Mouse (Mus musculus) liver, embryonic 14.5 days (tissue): ENCODE measurements around the gene Upk3b. TPM values are rescaled to one million over a fixed set of nuclear protein-coding genes. Genes with fewer than 3 reads are reported as not detected.
A peak's percentile ranks its signal among the peaks of the same experiment; 100 is the strongest.

Experiments used
- ATAC-seq: fragments of 200-750 bp; cut with Nextera tagmentation; 2 replicates; pipeline ENCODE4 v1.8.0; 2017; ENCODE audit warnings: moderate number of reproducible peaks, mild to moderate bottlenecking, moderate library complexity; ENCODE audit not compliant: insufficient read depth
- DNase-seq, 3 experiments: peaks; one replicate each; pipeline ENCODE4 v3.0.0-alpha.2; 2012 to 2013; ENCODE audit warnings: low read depth in 3 of 3, low spot score in 3 of 3
- H3K27ac ChIP-seq: fragments of 300-500 bp; sonication (generic); 2 replicates; pipeline ENCODE4 v1.5.1; 2014; ENCODE audit warnings: moderate library complexity, mild to moderate bottlenecking, control low read depth, inconsistent platforms
- H3K27me3 ChIP-seq: fragments of 300-500 bp; sonication (generic); 2 replicates; pipeline ENCODE4 v1.6.1; 2014; ENCODE audit warnings: mild to moderate bottlenecking, low read length, moderate library complexity; ENCODE audit not compliant: control insufficient read depth, insufficient read depth
- H3K36me3 ChIP-seq: fragments of 300-500 bp; sonication (generic); replicated peaks from 2 replicates; pipeline ENCODE4 v1.6.1; 2014; ENCODE audit warnings: low read depth; ENCODE audit not compliant: control insufficient read depth, insufficient read depth
- H3K4me1 ChIP-seq, 2 experiments: fragments of 200-500 bp in 1 of 2; fragments of 300-500 bp in 1 of 2; sonication (generic) in 1 of 2; replicated peaks; 2 replicates each; pipeline ENCODE4 v1.6.1; 2012 to 2014; ENCODE audit warnings: antibody characterized with exemption in 1 of 2, inconsistent platforms in 1 of 2, low read length in 1 of 2; ENCODE audit not compliant: control insufficient read depth in 2 of 2, insufficient read depth in 2 of 2
- H3K4me2 ChIP-seq: fragments of 300-500 bp; sonication (generic); 2 replicates; pipeline ENCODE4 v1.6.1; 2014; ENCODE audit warnings: low read depth, mild to moderate bottlenecking, control low read depth, moderate library complexity
- H3K4me3 ChIP-seq, 2 experiments: fragments of 200-500 bp in 1 of 2; fragments of 300-500 bp in 1 of 2; sonication (generic) in 1 of 2; 2 replicates each; pipeline ENCODE4 v1.5.1; 2012 to 2014; ENCODE audit warnings: low read depth in 2 of 2, low read length in 2 of 2, mild to moderate bottlenecking in 2 of 2, control low read depth in 1 of 2, inconsistent platforms in 1 of 2, moderate library complexity in 1 of 2; ENCODE audit not compliant: insufficient read depth in 1 of 2
- H3K9ac ChIP-seq: fragments of 300-500 bp; sonication (generic); replicated peaks from 2 replicates; pipeline ENCODE4 v1.6.1; 2014; ENCODE audit warnings: mild to moderate bottlenecking, control low read depth, moderate library complexity
- H3K9me3 ChIP-seq: fragments of 300-500 bp; sonication (generic); 2 replicates; pipeline ENCODE4 v1.6.1; 2016; ENCODE audit warnings: low read length, mixed read lengths; ENCODE audit not compliant: control insufficient read depth
- CTCF ChIP-seq: IDR thresholded peaks from 2 replicates; pipeline ENCODE4 v1.5.1; 2016; ENCODE audit warnings: antibody characterized with exemption, low read depth, control low read depth
- EP300 ChIP-seq: IDR thresholded peaks from 2 replicates; pipeline ENCODE4 v1.6.1; 2016; ENCODE audit warnings: antibody characterized with exemption, low read depth
- WGBS: fragments of 180-500 bp; shearing (Covaris S2); extraction: QIAGEN DNeasy Blood & Tissue Kit; methylation state at CpG from one replicate; pipeline ENCODE4 v1.1.7; 2014; ENCODE audit not compliant: insufficient replicate concordance; 5-methylcytosine and 5-hydroxymethylcytosine counted together
- polyA plus RNA-seq, 2 experiments: library from polyadenylated mRNA; depleted of rRNA in 1 of 2; stranded (reverse) in 1 of 2; unstranded in 1 of 2; fragments of >200 nt; fragmentation: Nextera tagmentation in 1 of 2; extraction: Ambion mirVana in 1 of 2; gene quantifications; 2 replicates each; pipeline versions ENCODE4 v1.2.1 to v1.2.3; 2012 to 2014

Gene Upk3b
- polyA plus RNA-seq, 2 experiments = 2.0 to 2.4 TPM

DNA sequence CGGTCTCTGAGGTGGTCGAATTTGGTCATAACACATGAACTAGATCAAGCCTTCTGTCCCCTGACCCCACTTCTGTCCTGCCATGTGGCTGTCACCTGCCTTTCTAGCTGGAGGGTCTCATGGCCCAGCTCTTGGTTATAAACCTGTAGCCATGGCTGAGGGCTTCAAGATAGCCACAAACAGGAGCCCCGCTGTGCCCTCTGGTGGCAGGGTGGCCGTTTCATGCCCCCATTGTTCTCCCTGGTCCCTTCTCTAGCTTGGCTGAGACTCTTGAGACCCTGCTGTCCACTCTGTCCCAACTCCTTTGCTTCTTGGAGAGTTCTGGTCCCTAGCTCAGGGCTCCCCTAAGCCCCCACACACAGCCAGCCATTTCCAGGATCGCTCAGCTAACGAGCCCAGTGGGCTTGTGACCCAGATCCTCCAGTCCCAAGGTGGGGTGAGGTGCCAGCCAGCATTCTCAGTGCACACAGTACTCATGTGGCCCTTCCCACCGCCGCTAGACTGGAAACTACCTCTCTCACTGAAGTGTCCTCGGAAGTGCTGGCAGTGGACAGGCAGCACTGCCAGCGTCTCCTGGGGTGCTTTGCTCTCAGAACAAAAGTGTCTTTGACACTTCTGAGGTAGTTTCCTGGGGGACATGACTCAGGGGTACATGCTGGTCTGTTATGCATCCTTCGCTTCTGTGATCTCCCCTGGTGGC lies 10.5 kb upstream of the Upk3b start:
- Histone ChIP-seq H3K4me1 (no peaks in the 10 kb centered on the region), H3K9me3 (no peaks in the 10 kb centered on the region), H3K4me2 (no peak overlapping the region), H3K4me3 (no peak overlapping the region), H3K27me3 (no peaks in the 10 kb centered on the region), H3K36me3 (no peaks in the 10 kb centered on the region), H3K9ac (no peak overlapping the region), H3K27ac (no peak overlapping the region)
- WGBS = 73% methylated on average over 11 of the region's 11 CpGs
- DNase-seq (no peak), ATAC-seq (no peak)
- TF ChIP-seq CTCF (peak; percentile 32), EP300 (no peak)

GRCm38 (mm10) chr5:136034868-136035267 lies 3.4 kb upstream of the Upk3b start:
- H3K4me2 ChIP-seq = no peak overlapping the region

DNA sequence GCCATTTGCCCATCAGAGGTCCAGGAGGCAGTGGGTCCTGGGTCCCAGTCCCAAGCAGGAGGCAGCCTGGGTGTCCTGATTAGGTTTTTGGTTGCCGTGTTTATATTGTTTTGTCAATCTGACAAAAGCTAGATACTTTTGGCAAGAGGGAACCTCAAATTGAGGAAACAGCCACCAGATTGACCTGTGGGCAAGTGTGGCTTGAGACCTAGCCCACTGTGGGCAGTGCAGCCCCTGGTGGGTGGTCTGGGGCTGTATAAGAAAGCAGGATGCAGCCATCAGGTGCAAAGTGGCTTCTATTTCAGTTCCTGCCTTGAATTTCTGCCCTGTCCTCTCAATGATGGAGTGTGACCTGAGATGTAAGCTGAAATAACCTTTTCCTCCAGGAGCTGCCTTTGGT lies 3.0 kb upstream of the Upk3b start:
- no peak overlapping the region for H3K27ac ChIP-seq
- no peaks in the 10 kb centered on the region for H3K36me3 ChIP-seq
- ATAC-seq = no peak
- no peak overlapping the region for H3K9ac ChIP-seq
- H3K4me1 ChIP-seq = peaks cover 0 to 5% of the 10 kb centered on the region in 2 experiments; a peak in 2 of 4 replicates
- H3K4me2 ChIP-seq = no peak overlapping the region
- H3K27me3 ChIP-seq = no peaks in the 10 kb centered on the region
- WGBS = 50% methylated on average over 1 of the region's 1 CpGs
- no peak for DNase-seq
- TF ChIP-seq EP300 (no peak), CTCF (no peak)
- H3K4me3 ChIP-seq = no peak overlapping the region
- no peaks in the 10 kb centered on the region for H3K9me3 ChIP-seq

More at GRCm38 (mm10) chr5:136034868-136035267, 3.4 kb upstream of the Upk3b start:
- TF ChIP-seq CTCF = no peak
- no peak for TF ChIP-seq EP300
- 48% methylated on average over 4 of the region's 4 CpGs for WGBS
- H3K36me3 ChIP-seq = no peaks in the 10 kb centered on the region
- no peaks in the 10 kb centered on the region for H3K9me3 ChIP-seq
- no peak for ATAC-seq
- H3K4me1 ChIP-seq = peaks cover 0 to 5% of the 10 kb centered on the region in 2 experiments; a peak in 2 of 4 replicates
- H3K9ac ChIP-seq = no peak overlapping the region
- no peak overlapping the region for H3K4me3 ChIP-seq
- no peak overlapping the region for H3K27ac ChIP-seq
- H3K27me3 ChIP-seq = no peaks in the 10 kb centered on the region
- no peak for DNase-seq

DNA sequence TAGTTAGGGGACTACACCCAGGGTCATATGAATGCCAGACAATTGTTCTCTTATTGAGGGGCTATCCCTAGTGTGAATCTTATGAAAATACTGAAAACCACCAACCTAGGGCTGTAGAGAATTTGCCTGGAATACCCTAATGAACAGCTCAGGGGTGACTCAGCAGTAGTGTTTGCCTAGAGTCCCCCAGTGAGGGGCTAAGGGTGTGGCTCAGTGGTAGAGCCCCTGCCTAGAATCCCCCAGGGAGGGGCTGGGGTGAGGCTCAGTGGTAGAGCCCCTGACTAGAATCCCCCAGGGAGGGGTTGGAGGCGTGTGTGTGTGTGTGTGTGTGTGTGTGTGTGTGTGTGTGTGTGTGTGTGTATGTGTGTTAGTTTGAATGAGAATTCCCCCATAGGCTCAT lies 1.6 kb upstream of the Upk3b start:
- ATAC-seq = no peak
- no peaks in the 10 kb centered on the region for H3K36me3 ChIP-seq
- H3K9ac ChIP-seq = no peak overlapping the region
- no peak for TF ChIP-seq EP300
- TF ChIP-seq CTCF = no peak
- H3K4me1 ChIP-seq = peaks cover 0 to 5% of the 10 kb centered on the region in 2 experiments; a peak in 2 of 4 replicates
- no peak overlapping the region for H3K4me3 ChIP-seq
- H3K27me3 ChIP-seq = no peaks in the 10 kb centered on the region
- H3K4me2 ChIP-seq = no peak overlapping the region
- DNase-seq = no peak
- 50% methylated on average over 1 of the region's 1 CpGs for WGBS
- H3K9me3 ChIP-seq = no peaks in the 10 kb centered on the region
- H3K27ac ChIP-seq = no peak overlapping the region

DNA sequence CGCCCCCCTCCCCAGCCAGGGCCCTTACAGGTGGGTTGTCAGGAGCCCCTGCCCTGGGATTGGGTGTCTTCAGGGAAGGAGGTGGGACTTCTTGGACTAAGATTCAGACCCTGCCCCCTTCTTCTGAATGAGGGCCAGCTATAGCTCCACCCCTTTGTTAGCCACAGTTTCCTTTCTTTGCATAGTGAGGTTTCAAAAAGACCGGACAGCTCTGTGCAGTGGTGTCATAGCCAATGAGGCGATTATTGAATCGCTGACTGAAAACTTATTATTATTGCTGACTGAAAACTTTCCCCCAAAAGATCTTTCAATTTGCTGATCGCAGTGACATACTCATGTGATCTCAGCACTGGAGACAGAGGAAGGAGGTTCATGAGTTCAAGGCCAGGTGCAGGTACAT lies 1.9 kb downstream of the Upk3b start:
- no peak overlapping the region for H3K4me2 ChIP-seq
- ATAC-seq (no peak), DNase-seq (no peak)
- no peaks in the 10 kb centered on the region for H3K9me3 ChIP-seq
- 17% methylated on average over 5 of the region's 5 CpGs for WGBS
- H3K4me1 ChIP-seq = peaks cover 0 to 5% of the 10 kb centered on the region in 2 experiments; a peak in 2 of 4 replicates
- no peak overlapping the region for H3K9ac ChIP-seq
- H3K36me3 ChIP-seq = no peaks in the 10 kb centered on the region
- H3K27ac ChIP-seq = no peak overlapping the region
- no peaks in the 10 kb centered on the region for H3K27me3 ChIP-seq
- H3K4me3 ChIP-seq = peak overlapping the region in 1 of 2 experiments; percentile 7; a peak in 1 of 4 replicates
- no peak for TF ChIP-seq CTCF
- no peak for TF ChIP-seq EP300
